Mouse (Mus musculus): ENCODE measurements around the gene Olfr191. TPM values are rescaled to one million over a fixed set of nuclear protein-coding genes. Genes with fewer than 3 reads are reported as not detected.
"Not testable (repeated sequence)": the region's sequence is repeated elsewhere in the genome, so short reads cannot be mapped to it uniquely, and the experiment has no call there.

The Olfr191 gene
- polyA plus RNA-seq, 1 experiment from 2014 or later = not detected

DNA sequence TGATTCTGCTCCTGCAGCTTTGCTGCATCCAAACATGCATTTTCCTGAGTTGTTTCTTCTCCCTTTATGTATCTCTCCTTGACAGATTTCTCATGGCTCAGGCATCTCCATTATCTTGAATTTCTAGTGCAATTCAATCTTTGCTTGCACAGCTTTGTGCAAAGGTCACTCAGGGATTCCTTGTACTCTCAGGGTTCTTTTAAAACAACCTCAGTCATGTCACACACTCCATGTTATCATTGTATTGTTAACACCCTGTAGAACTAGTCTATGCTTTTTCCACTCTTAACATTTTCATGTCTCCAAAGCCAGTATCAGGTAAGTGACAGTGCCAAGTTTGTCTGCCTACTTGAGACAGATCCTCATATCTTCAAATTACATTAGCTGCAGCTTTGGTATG, 17.9 kb downstream of the Olfr191 start:
- H3K4me1 ChIP-seq (replicated peaks; ENCODE audit: control insufficient read depth, insufficient read depth, low read length) = no peaks in the 10 kb centered on the region
- no peak for ATAC-seq (replicated peaks; ENCODE audit: low FRiP score)
- H3K4me3 ChIP-seq (ENCODE audit: low read depth, low read length) = no peak overlapping the region
- H3K9me3 ChIP-seq (ENCODE audit: control insufficient read depth, low read length) = no peaks in the 10 kb centered on the region
- no peaks in the 10 kb centered on the region for H3K36me3 ChIP-seq (ENCODE audit: control insufficient read depth, insufficient read depth, low read length)
- no peaks in the 10 kb centered on the region for H3K27me3 ChIP-seq (ENCODE audit: control insufficient read depth, insufficient read depth, low read length)
- no peak overlapping the region for H3K4me2 ChIP-seq (ENCODE audit: low read depth, low read length, severe bottlenecking)
- H3K27ac ChIP-seq (ENCODE audit: low read depth, low read length) = no peak overlapping the region
- no peak overlapping the region for H3K9ac ChIP-seq (ENCODE audit: low read length)
- no peak for DNase-seq (ENCODE audit: low spot score)

DNA sequence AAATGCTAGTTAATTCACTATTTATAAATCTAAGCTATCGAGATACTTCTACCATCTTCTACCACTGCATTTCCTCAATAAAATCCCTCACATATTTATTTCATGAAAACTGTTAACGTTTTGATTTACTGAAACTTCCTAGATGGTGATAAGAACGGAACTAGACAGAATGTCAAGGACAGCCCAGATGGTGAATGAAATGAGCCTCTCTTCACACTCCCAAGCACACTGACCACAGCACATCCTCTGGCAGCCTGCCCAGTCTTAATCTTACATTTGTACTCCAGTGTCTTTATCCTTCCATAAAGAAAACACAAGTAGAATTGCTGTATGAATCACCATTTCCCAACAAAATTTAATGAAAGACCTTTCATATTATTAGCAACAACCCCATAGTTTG, 27.2 kb downstream of the Olfr191 start:
- H3K9ac ChIP-seq (ENCODE audit: low read length); H3K27ac ChIP-seq (ENCODE audit: low read depth, low read length); H3K4me1 ChIP-seq (replicated peaks; ENCODE audit: control insufficient read depth, insufficient read depth, low read length); DNase-seq (ENCODE audit: low spot score); H3K9me3 ChIP-seq (ENCODE audit: control insufficient read depth, low read length); H3K36me3 ChIP-seq (ENCODE audit: control insufficient read depth, insufficient read depth, low read length); ATAC-seq (replicated peaks; ENCODE audit: low FRiP score); H3K4me3 ChIP-seq (ENCODE audit: low read depth, low read length); H3K4me2 ChIP-seq (ENCODE audit: low read depth, low read length, severe bottlenecking); H3K27me3 ChIP-seq (ENCODE audit: control insufficient read depth, insufficient read depth, low read length): not testable (repeated sequence)
- WGBS = 80% methylated on average over 3 of the region's 3 CpGs

DNA sequence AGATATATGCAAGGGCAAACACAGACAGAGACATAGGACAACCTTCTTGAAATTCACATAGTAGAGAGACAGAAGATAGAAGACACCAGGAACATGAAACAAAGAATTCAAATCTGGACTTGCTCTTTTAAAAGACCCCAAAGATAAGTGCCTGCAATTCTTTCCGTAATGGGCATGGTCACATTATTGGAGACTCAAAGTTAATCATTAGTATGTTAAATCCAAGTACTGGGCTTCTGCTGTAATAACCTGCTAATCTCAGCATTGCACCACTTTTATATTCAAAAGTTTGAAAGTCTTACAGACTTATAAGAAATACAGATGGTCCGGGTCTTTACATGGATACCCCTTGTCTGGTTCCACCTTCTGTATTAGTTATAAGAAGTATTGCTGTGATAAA, 40.3 kb downstream of the Olfr191 start:
- WGBS = 89% methylated on average over 2 of the region's 2 CpGs
- not testable (repeated sequence) for ATAC-seq (replicated peaks; ENCODE audit: low FRiP score); H3K4me3 ChIP-seq (ENCODE audit: low read depth, low read length); H3K9ac ChIP-seq (ENCODE audit: low read length); H3K9me3 ChIP-seq (ENCODE audit: control insufficient read depth, low read length); H3K4me1 ChIP-seq (replicated peaks; ENCODE audit: control insufficient read depth, insufficient read depth, low read length); DNase-seq (ENCODE audit: low spot score); H3K4me2 ChIP-seq (ENCODE audit: low read depth, low read length, severe bottlenecking); H3K27me3 ChIP-seq (ENCODE audit: control insufficient read depth, insufficient read depth, low read length); H3K27ac ChIP-seq (ENCODE audit: low read depth, low read length); H3K36me3 ChIP-seq (ENCODE audit: control insufficient read depth, insufficient read depth, low read length)

DNA sequence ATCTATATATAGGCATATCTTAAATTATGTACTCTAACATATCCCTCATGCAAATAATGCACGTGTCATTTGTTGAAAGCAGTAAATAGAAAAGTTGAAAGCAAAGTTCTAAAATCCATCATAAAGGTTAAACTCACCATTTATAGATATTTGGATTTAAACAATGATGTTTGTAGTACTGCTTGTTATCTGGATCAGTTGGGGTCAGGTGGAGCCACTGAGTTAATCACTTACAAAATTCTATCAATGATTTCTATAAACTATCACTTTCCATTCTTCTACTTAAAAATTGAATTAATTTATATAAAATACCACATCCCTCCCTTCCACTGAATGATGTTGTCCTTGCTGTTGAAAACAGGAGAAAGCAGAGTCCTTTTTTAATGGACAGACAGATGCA, 40.8 kb downstream of the Olfr191 start:
- no peak for ATAC-seq (replicated peaks; ENCODE audit: low FRiP score)
- Histone ChIP-seq H3K4me1 (replicated peaks; ENCODE audit: control insufficient read depth, insufficient read depth, low read length) (no peaks in the 10 kb centered on the region), H3K9me3 (ENCODE audit: control insufficient read depth, low read length) (no peaks in the 10 kb centered on the region), H3K4me2 (ENCODE audit: low read depth, low read length, severe bottlenecking) (no peak overlapping the region), H3K9ac (ENCODE audit: low read length) (no peak overlapping the region), H3K4me3 (ENCODE audit: low read depth, low read length) (no peak overlapping the region), H3K27ac (ENCODE audit: low read depth, low read length) (no peak overlapping the region), H3K36me3 (ENCODE audit: control insufficient read depth, insufficient read depth, low read length) (no peaks in the 10 kb centered on the region), H3K27me3 (ENCODE audit: control insufficient read depth, insufficient read depth, low read length) (no peaks in the 10 kb centered on the region)
- DNase-seq (ENCODE audit: low spot score) = no peak
- WGBS = 82% methylated on average over 1 of the region's 1 CpGs

DNA sequence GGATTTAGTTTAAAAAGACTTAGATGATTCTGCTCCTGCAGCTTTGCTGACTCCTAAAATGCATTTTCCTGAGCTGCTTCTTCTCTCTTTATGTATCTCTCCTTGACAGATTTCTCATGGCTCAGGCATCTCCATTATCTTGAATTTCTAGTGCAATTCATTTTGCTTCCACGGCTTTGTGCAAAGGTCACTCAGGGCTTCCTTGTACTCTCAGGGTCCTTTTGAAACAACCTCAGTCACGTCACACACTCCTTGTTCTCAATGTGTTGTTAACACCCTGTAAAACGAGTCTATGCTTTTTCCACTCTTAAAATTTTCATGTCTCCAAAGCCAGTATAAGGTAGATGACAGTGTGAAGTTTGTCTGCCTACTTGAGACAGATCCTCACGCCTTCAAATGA, 42.0 kb downstream of the Olfr191 start:
- no peak overlapping the region for H3K9ac ChIP-seq (ENCODE audit: low read length)
- H3K27me3 ChIP-seq (ENCODE audit: control insufficient read depth, insufficient read depth, low read length) = no peaks in the 10 kb centered on the region
- WGBS = 70% methylated on average over 4 of the region's 4 CpGs
- H3K27ac ChIP-seq (ENCODE audit: low read depth, low read length) = no peak overlapping the region
- no peak overlapping the region for H3K4me2 ChIP-seq (ENCODE audit: low read depth, low read length, severe bottlenecking)
- no peaks in the 10 kb centered on the region for H3K4me1 ChIP-seq (replicated peaks; ENCODE audit: control insufficient read depth, insufficient read depth, low read length)
- no peaks in the 10 kb centered on the region for H3K9me3 ChIP-seq (ENCODE audit: control insufficient read depth, low read length)
- DNase-seq (ENCODE audit: low spot score) (no peak), ATAC-seq (replicated peaks; ENCODE audit: low FRiP score) (no peak)
- H3K36me3 ChIP-seq (ENCODE audit: control insufficient read depth, insufficient read depth, low read length) = no peaks in the 10 kb centered on the region
- no peak overlapping the region for H3K4me3 ChIP-seq (ENCODE audit: low read depth, low read length)

DNA sequence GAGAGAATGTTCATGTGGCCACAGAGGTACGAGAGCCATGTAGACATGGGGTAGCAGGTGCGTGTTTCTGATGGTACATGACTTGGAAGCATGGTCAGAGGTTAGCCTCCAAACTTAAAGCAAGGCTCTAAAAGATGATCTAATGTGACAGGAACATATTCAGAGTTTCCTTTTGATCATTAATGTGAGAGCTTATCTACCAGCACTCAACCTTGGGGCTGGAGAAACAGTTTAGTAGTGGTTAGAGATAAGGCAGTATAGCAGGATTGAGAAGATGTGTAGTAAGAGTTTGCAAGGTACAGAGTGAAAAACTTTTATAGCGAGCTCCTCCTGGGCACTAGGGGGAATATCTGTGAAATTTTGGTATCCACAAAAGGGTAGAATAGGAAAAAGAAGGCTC, 43.8 kb downstream of the Olfr191 start:
- Histone ChIP-seq H3K9ac (ENCODE audit: low read length) (no peak overlapping the region), H3K4me1 (replicated peaks; ENCODE audit: control insufficient read depth, insufficient read depth, low read length) (no peaks in the 10 kb centered on the region), H3K36me3 (ENCODE audit: control insufficient read depth, insufficient read depth, low read length) (no peaks in the 10 kb centered on the region), H3K4me3 (ENCODE audit: low read depth, low read length) (no peak overlapping the region), H3K9me3 (ENCODE audit: control insufficient read depth, low read length) (no peaks in the 10 kb centered on the region), H3K4me2 (ENCODE audit: low read depth, low read length, severe bottlenecking) (no peak overlapping the region), H3K27ac (ENCODE audit: low read depth, low read length) (no peak overlapping the region), H3K27me3 (ENCODE audit: control insufficient read depth, insufficient read depth, low read length) (no peaks in the 10 kb centered on the region)
- ATAC-seq (replicated peaks; ENCODE audit: low FRiP score) (no peak), DNase-seq (ENCODE audit: low spot score) (no peak)
- 70% methylated on average over 3 of the region's 3 CpGs for WGBS

DNA sequence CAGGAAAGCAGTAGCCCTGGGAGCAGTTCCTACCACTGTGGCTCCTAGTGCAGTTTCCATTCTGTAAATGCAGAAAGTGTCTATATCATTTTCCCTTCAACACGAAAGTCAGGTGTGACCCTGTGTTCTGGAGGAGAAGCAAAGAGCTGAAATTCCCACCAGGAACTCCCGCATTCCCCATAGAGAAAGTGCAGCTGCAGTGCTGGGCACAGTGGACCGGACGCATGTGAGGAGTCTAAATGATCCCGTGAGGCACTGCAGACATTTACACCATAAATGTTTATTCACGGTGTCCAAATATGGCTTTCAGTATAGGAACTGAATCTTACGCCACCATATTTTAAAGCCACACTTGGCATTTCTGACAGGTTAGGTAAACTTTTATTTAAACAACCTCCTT, 49.9 kb downstream of the Olfr191 start, which contains the start of gene Olfr187:
Gene Olfr187 (minus strand): TSS at position 58 of the 400 bp plus-strand sequence.
- H3K27me3 ChIP-seq (ENCODE audit: control insufficient read depth, insufficient read depth, low read length) = no peaks in the 10 kb centered on the region
- ATAC-seq (replicated peaks; ENCODE audit: low FRiP score) = no peak

More for the DNA sequence above, 49.9 kb downstream of the Olfr191 start, which contains the start of gene Olfr187:
- no peak within 1 kb of the TSS for H3K27ac ChIP-seq (ENCODE audit: low read depth, low read length)
- H3K4me3 ChIP-seq (ENCODE audit: low read depth, low read length) = no peak within 1 kb of the TSS
- no peak within 1 kb of the TSS for H3K4me2 ChIP-seq (ENCODE audit: low read depth, low read length, severe bottlenecking)
- H3K9ac ChIP-seq (ENCODE audit: low read length) = no peak within 1 kb of the TSS
- no peaks in the 10 kb centered on the region for H3K9me3 ChIP-seq (ENCODE audit: control insufficient read depth, low read length)
- no peaks in the 10 kb centered on the region for H3K4me1 ChIP-seq (replicated peaks; ENCODE audit: control insufficient read depth, insufficient read depth, low read length)
- H3K36me3 ChIP-seq (ENCODE audit: control insufficient read depth, insufficient read depth, low read length) = no peaks in the 10 kb centered on the region
- 92% methylated on average over 7 of the region's 7 CpGs for whole genome bisulfite sequencing
- no peak for DNase-seq (ENCODE audit: low spot score)

Other genes starting within 250 kb of the Olfr191 start
- gene Olfr177, start 215.1 kb downstream of the Olfr191 start, polyA plus RNA-seq (2014; fragmentation: Nextera tagmentation; extraction: Ambion mirVana) = not detected in 2 replicates
- gene Olfr178, start 197.8 kb downstream of the Olfr191 start, polyA plus RNA-seq (2014; fragmentation: Nextera tagmentation; extraction: Ambion mirVana) = not detected in 2 replicates
- gene Olfr181, start 161.1 kb downstream of the Olfr191 start, polyA plus RNA-seq (2014; fragmentation: Nextera tagmentation; extraction: Ambion mirVana) = not detected in 2 replicates
- gene Olfr180, start 160.4 kb downstream of the Olfr191 start, polyA plus RNA-seq (2014; fragmentation: Nextera tagmentation; extraction: Ambion mirVana) = not detected in 2 replicates
- gene Olfr183, start 94.5 kb downstream of the Olfr191 start, polyA plus RNA-seq (2014; fragmentation: Nextera tagmentation; extraction: Ambion mirVana) = not detected in 2 replicates
- gene Olfr186, start 59.5 kb downstream of the Olfr191 start, polyA plus RNA-seq (2014; fragmentation: Nextera tagmentation; extraction: Ambion mirVana) = not detected in 2 replicates
- not detected in 2 replicates for gene Olfr187, start 50.1 kb downstream of the Olfr191 start, polyA plus RNA-seq (2014; fragmentation: Nextera tagmentation; extraction: Ambion mirVana)
- gene Olfr190, start 11.8 kb downstream of the Olfr191 start, polyA plus RNA-seq (2014; fragmentation: Nextera tagmentation; extraction: Ambion mirVana) = not detected in 2 replicates
- gene Olfr193, start 22.1 kb upstream of the Olfr191 start, polyA plus RNA-seq (2014; fragmentation: Nextera tagmentation; extraction: Ambion mirVana) = not detected in 2 replicates
- gene Olfr194, start 31.2 kb upstream of the Olfr191 start, polyA plus RNA-seq (2014; fragmentation: Nextera tagmentation; extraction: Ambion mirVana) = not detected in 2 replicates
- gene Olfr195, start 57.2 kb upstream of the Olfr191 start, polyA plus RNA-seq (2014; fragmentation: Nextera tagmentation; extraction: Ambion mirVana) = not detected in 2 replicates
- gene Olfr196, start 80.6 kb upstream of the Olfr191 start, polyA plus RNA-seq (2014; fragmentation: Nextera tagmentation; extraction: Ambion mirVana) = not detected in 2 replicates
- gene Olfr198, start 113.7 kb upstream of the Olfr191 start, polyA plus RNA-seq (2014; fragmentation: Nextera tagmentation; extraction: Ambion mirVana) = not detected in 2 replicates
- gene Olfr199, start 129.9 kb upstream of the Olfr191 start, polyA plus RNA-seq (2014; fragmentation: Nextera tagmentation; extraction: Ambion mirVana) = not detected in 2 replicates
- not detected in 2 replicates for gene Olfr201, start 182.8 kb upstream of the Olfr191 start, polyA plus RNA-seq (2014; fragmentation: Nextera tagmentation; extraction: Ambion mirVana)
- gene Olfr202, start 197.0 kb upstream of the Olfr191 start, polyA plus RNA-seq (2014; fragmentation: Nextera tagmentation; extraction: Ambion mirVana) = not detected in 2 replicates
- not detected in 2 replicates for gene Olfr203, start 209.1 kb upstream of the Olfr191 start, polyA plus RNA-seq (2014; fragmentation: Nextera tagmentation; extraction: Ambion mirVana)
- not detected in 2 replicates for gene Olfr204, start 228.4 kb upstream of the Olfr191 start, polyA plus RNA-seq (2014; fragmentation: Nextera tagmentation; extraction: Ambion mirVana)
- gene Olfr205, start 241.3 kb upstream of the Olfr191 start, polyA plus RNA-seq (2014; fragmentation: Nextera tagmentation; extraction: Ambion mirVana) = not detected in 2 replicates